Mouse (Mus musculus): ENCODE data around the gene Mavs. TPM values are rescaled to one million over a fixed set of nuclear protein-coding genes. Genes with fewer than 3 reads are reported as not detected.
A peak's percentile ranks its signal among the peaks of the same experiment; 100 is the strongest.

The Mavs gene
- 15.1 and 17.1 TPM in 2 replicates for total RNA-seq (2015)
- total RNA-seq (2017): 11.3 and 11.8 TPM in 2 replicates

- ATAC-seq (replicated peaks; ENCODE audit: poor library complexity): peak; percentile 96
Measured at GRCm38 (mm10) chr2:131233307-131234126, at the start of gene Mavs. Gene Mavs, plus strand, starts transcription at chr2:131234063.

- ATAC-seq (replicated peaks; ENCODE audit: poor library complexity): no peak
Measured at GRCm38 (mm10) chr2:131186343-131186742, 47.5 kb upstream of the Mavs start.

GRCm38 (mm10) chr2:131186771-131187601, 46.9 kb upstream of the Mavs start, which contains the start of the genes Cdc25b and Spef1:
Gene Cdc25b, plus strand, starts transcription at chr2:131186949.
Gene Spef1, minus strand, starts transcription at chr2:131187282.
- ATAC-seq (replicated peaks; ENCODE audit: poor library complexity): peak; percentile 89

GRCm38 (mm10) chr2:131187602-131187922, 46.3 kb upstream of the Mavs start:
- ATAC-seq (replicated peaks; ENCODE audit: poor library complexity): no peak

GRCm38 (mm10) chr2:131188311-131188710, 45.6 kb upstream of the Mavs start:
- ATAC-seq (replicated peaks; ENCODE audit: poor library complexity): no peak

- 0 out of 2 replicates have a peak, but pooled peaks have one; percentile 8 for ATAC-seq (replicated peaks; ENCODE audit: poor library complexity)
Measured at GRCm38 (mm10) chr2:131189521-131190309, 44.1 kb upstream of the Mavs start.

GRCm38 (mm10) chr2:131190344-131191004, 43.4 kb upstream of the Mavs start:
- ATAC-seq (replicated peaks; ENCODE audit: poor library complexity): no peak

GRCm38 (mm10) chr2:131191005-131191390, 42.9 kb upstream of the Mavs start:
- ATAC-seq (replicated peaks; ENCODE audit: poor library complexity): no peak

- ATAC-seq (replicated peaks; ENCODE audit: poor library complexity): peak; percentile 84
Measured at GRCm38 (mm10) chr2:131196606-131197316, 37.1 kb upstream of the Mavs start.

- ATAC-seq (replicated peaks; ENCODE audit: poor library complexity): no peak
Measured at GRCm38 (mm10) chr2:131200710-131201109, 33.2 kb upstream of the Mavs start.

GRCm38 (mm10) chr2:131201262-131201661, 32.6 kb upstream of the Mavs start:
- ATAC-seq (replicated peaks; ENCODE audit: poor library complexity): no peak

GRCm38 (mm10) chr2:131203816-131204409, 29.9 kb upstream of the Mavs start:
- no peak for ATAC-seq (replicated peaks; ENCODE audit: poor library complexity)

GRCm38 (mm10) chr2:131204410-131204981, 29.4 kb upstream of the Mavs start:
- ATAC-seq (replicated peaks; ENCODE audit: poor library complexity): peak; percentile 30

GRCm38 (mm10) chr2:131205521-131206182, 28.2 kb upstream of the Mavs start:
- ATAC-seq (replicated peaks; ENCODE audit: poor library complexity): peak; percentile 53

GRCm38 (mm10) chr2:131206778-131207177, 27.1 kb upstream of the Mavs start, which contains the start of gene Ap5s1:
Gene Ap5s1, plus strand, starts transcription at chr2:131207078.
- ATAC-seq (replicated peaks; ENCODE audit: poor library complexity): no peak

- no peak for ATAC-seq (replicated peaks; ENCODE audit: poor library complexity)
Measured at GRCm38 (mm10) chr2:131208356-131208755, 25.5 kb upstream of the Mavs start.

- ATAC-seq (replicated peaks; ENCODE audit: poor library complexity): peak; percentile 36
Measured at GRCm38 (mm10) chr2:131209125-131209795, 24.6 kb upstream of the Mavs start.
